Mouse (Mus musculus) forelimb bud, embryonic 11.5 days (tissue): ENCODE measurements around the gene Tspyl3.
"Not testable (repeated sequence)": the region's sequence is repeated elsewhere in the genome, so short reads cannot be mapped to it uniquely, and the experiment has no call there.

Experiments
- DNase-seq: peaks from one replicate; pipeline ENCODE4 v3.0.0-alpha.2; 2012; ENCODE audit warnings: low read depth, low spot score

Tspyl3 gene

DNA sequence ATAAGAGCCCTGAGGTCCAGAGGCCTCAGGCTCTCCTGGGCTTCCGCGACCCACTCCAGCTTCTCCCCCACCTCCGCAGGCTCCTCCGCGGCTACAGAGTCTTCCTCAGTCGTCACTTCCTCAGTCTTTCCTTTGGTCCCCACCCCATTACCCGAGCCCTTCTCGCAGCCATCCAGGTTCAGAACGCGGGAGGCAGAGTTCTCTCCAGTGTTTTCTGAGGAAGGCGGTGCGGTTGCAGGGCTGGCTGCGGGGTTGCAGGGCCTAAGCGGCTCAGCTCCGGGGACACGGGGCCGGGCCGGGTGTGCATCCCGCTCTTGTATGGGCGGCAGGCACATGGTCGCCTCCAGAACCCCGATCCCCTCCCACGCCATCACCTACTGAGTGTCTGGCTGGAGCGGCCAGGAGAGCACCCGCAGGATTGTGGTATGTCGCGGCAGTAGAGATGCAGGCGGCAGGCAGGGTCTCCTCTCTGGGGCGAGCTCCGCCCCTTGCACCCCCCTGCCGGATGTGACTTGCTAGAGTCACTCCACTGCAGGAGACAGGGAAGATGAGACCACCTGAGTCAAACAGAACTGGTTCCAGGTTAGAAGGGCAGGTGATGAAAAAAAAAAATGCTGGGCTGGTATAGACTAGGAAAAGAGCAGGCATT lies at the start of gene Tspyl3:
TSS of gene Tspyl3 (minus strand) at position 496 of the 649 bp plus-strand sequence.
- no peak for DNase-seq

DNA sequence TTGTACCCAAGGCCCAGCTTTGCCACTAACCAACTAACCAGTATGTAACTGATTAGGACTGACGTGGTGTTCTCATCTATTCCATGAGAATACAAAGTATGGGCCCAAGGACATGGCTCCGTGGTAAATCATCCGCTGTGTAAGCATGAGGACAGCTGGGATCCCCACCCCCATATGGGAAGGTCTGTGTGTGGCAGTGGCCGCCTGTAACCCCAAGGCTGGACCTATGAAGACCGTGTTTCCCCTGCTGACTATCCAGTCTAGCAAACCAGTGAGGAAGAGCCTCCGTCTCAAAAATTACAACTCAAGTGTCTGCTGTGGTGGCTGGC lies 49.6 kb upstream of the Tspyl3 start:
- no peak for DNase-seq

DNA sequence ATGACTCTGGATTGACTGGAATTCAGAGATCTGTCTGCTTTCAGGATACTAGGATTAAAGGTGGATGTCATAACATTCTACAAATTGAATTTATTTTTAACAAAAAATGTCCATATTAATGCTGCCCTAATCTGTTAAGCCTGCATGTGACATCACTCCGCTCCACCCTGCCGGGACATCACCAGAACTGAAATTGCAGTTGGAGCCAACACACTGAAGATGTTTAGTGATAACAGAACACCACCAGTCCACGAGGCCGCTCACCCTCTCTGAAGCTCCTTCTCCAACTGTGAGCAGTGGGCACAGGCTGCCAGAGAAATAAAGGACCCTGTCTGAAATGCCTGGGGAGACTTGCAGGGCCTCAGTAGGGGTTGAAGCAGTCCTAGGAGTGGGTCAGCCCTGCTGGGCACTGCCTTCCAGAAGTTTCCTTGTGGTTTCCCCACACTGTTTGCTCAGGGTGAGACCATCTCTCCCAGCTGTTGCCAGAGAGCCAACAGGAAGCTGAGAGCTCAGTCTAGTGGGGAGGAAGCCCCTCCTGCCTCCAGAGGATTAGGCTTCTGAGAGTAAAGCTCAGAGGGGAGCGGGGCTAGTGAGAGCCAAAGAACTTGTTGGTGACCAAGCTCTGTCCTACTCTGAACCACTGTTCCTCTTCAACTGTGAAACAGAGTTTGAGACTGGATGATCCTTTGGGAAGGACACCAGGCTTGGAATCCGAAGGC lies 49.1 kb upstream of the Tspyl3 start:
- not testable (repeated sequence) for DNase-seq

GRCm38 (mm10) chr2:153270231-153270915 lies 45.1 kb upstream of the Tspyl3 start:
- DNase-seq = not testable (repeated sequence)

GRCm38 (mm10) chr2:153267331-153267730 lies 42.1 kb upstream of the Tspyl3 start:
- DNase-seq = no peak

DNA sequence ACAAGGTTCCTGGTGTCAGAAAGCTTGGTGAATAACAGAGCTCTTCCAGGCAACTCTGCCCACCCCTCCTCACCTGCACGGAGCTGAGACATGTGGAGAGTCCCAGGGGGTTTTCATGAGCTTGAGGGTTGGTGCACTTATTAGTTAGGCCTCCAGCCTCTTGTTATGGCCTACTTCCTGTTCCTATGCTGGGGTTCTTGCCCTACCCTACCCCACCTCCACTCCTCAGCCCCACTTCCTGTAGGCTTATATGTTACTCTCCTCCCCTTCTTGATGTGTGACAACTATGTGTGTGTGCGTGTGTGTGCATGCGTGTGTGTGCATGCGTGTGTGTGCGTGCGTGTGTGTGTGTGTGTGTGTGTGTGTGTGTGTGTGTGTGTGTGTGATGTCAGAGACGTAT lies 37.8 kb upstream of the Tspyl3 start:
- DNase-seq = no peak

- no peak for DNase-seq
These were observed 34.8 kb upstream of the Tspyl3 start for GRCm38 (mm10) chr2:153259864-153260674.

DNA sequence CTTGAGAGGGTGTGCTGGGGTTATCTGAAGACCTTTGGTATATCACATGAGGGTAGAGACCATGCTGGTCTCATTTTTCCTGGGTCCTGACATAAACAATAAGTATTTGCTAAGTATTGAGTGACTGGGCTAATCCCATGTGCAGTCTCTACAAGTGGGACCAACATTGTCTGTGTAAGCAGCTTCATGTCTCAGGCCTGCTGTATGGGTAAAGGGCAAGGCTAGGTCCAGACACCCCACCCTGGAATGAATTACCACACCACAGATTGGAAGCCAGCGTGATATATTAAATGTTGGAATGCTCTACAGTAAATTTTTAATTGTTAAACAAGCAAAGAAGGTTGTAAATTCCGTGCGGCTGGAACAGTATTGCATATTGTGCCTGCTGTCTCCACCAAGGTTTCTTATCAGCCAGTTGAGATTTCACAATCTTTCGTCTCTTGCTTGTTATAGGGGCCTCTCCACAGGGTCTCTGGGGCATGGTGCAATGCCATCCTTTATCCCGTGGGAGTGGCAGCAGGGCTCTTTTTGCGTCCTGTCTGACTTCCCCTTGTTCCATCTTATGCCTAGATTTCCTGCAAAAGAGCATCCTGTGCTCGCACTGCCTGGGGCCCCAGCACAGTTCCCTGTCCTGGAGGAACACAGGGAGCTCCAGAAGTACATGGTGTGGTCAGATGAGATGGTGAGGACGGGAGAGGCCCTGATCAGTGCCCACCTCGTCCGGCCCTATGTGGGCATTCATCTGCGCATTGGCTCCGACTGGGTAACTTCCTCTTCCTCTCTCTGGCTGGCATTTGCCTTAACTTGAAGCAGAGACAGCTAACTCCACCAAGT lies 34.0 kb upstream of the Tspyl3 start:
- DNase-seq = no peak

DNA sequence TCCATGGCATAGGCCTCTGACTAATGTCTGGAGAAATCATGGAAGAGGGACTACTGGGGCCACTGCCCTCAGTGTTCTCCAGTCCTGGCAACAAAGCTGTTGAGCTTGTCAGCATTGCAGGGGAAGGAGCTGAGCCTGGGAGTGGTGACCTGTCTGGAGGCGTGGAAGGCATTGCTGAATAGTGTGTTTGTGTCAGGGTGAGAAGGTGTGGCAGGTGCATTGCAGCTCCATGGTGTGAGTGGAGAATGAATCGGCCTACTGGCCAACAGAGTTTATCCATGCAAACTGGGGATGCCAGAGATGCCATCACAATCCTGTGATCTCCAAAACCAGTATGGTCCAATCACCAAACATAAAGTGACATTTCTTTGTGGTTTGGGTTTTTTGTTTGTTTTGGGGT lies 31.4 kb upstream of the Tspyl3 start:
- DNase-seq = no peak

- DNase-seq = no peak
These were observed 24.5 kb upstream of the Tspyl3 start for GRCm38 (mm10) chr2:153249751-153250150.

DNA sequence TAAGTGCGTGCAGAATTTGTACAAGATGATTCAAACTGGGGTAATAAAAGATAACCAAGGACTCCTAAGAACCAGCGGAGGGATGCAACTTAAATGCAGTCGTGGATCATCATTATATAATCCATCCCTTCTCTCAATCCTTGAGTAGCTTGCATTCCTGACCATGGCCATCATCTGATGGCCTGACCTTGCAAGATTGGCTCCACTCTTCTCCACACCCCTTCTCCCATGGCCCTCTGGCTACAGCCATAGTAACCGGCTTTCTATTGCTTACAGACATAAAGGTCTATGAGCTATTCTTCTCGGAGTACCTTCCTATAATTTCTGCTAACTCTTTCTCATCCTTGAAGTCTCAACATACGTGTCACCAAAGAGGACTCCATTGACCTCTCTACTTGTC lies 16.9 kb upstream of the Tspyl3 start:
- no peak for DNase-seq

- DNase-seq = peak; percentile 84
These were observed 16.2 kb upstream of the Tspyl3 start, which contains the start of the genes Plagl2 and Pofut1 for GRCm38 (mm10) chr2:153241250-153242014. Gene Plagl2 (minus strand): TSS chr2:153241426. Gene Pofut1 (plus strand): TSS chr2:153241533.

- DNase-seq = peak; percentile 17
These were observed 15.5 kb upstream of the Tspyl3 start for GRCm38 (mm10) chr2:153240701-153241235.

DNA sequence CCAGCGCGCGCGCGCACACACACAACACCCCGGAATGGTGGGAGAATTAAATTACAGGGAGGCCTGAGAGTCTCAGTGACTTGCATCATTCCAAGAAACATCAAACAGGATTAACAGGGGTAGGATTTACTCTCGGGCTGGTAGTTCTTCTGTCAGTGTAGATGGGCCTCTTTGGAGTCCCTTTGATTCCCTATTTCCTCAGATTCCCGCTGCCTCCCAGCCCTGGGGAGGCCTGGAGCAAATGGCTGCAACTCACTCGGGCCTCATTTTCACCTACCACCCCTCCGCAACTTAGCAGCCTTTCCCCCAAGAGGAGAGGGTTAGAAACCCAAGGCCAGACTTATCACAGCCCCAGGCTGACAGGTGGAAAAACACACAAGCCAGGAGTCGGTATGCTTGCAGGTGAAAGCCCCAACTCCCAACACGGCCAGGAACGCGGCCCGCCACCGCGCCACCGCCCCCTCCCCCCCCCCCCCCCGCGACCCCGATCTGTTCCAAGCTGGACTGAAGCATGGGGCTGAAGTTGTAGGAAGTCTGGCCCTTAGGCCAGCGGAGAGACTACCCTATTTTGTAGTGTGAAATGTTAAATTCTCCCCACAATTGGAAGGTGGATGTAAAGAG lies 14.7 kb upstream of the Tspyl3 start:
- DNase-seq = peak; percentile 10

DNA sequence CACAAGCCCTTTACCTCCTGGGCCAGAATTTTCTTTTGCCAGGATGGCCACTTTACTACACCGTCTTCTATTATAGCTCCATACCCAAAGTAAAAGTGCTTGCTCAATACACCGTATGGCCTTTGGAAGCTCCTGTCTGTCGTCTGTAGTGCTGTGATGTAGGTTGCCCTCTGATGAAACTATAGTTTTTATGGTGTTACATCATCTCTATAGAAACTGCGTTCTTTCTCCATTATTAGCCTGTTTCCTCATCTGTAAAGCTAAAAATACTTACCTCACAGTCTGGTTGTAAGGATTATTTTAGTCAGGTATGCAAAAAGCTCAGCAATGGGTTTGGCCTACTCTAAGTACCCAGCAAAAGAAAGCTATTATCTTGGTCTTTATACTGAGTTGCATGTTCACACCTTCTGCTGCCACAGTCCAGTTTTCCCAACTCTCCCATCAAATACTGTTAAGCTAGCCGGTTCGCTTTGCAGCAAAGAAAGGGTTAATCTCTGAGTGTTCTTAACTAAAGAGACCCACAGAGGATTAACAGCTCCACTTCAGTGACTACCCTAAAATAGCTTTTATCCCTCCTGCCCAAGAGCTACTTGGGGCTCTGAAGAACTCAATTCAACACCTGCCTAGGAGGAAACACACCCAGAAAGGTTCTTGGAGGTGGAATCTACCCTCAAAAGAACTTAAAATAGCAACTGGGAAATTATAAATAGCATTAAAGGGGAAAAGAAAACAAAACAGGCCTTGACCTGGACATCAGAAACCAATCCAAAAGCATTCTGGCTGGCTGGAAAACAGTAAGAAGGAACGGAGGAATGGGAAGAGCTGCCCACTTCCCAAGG lies 14.0 kb upstream of the Tspyl3 start:
- DNase-seq = no peak

- no peak for DNase-seq
These were observed 13.2 kb upstream of the Tspyl3 start for GRCm38 (mm10) chr2:153238406-153238805.

- DNase-seq = no peak
These were observed 12.7 kb upstream of the Tspyl3 start for GRCm38 (mm10) chr2:153237891-153238290.

DNA sequence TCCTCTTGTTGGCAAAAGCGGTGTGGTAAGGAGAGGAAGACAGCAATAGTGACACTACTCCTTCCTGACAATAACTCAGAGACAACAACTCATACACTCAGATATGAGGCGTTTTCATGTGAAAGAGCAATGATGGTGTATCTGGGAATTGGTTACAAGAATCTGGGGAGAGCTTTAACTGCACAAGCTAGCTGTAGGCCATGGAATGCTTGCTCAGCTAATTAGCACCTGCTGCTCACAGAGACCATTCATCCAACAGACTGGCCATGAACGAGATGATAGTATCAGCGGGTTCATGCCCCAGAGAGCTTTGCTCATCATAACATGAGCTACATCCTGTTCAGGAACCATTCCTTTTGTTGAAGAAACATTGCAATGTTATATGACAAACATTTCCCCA lies 12.0 kb upstream of the Tspyl3 start:
- no peak for DNase-seq

GRCm38 (mm10) chr2:153228523-153228922 lies 3.3 kb upstream of the Tspyl3 start:
- DNase-seq = no peak
